Mouse (Mus musculus): ENCODE measurements around the gene Mief2. TPM values are rescaled to one million over a fixed set of nuclear protein-coding genes. Genes with fewer than 3 reads are reported as not detected.
A peak's percentile ranks its signal among the peaks of the same experiment; 100 is the strongest.

Gene Mief2
- total RNA-seq, 4 experiments from 2014 or later = 18.3 to 24.8 (median 19.8) TPM

DNA sequence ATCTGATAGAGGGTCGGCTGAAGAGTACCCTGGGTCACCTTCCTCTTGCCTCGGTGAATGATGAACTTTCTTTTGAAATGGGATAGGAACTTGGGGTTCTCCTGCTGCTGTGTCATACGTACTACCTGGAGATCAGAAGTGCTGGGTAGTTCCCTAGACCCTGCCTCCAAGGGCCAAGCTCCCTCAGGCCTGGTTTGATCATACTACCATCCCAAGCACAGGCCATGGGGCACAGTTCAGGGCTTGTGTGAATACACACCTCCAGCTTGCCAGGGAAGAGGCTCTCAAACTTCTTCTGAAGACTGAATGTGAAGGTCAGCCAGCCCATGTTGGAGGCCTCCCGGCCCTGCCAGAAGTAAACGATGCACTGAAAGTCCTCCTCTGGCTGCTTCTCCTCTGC is 12.4 kb upstream of the Mief2 start:
- DNase-seq (ENCODE audit: low spot score in 2 of 2) = no peak

DNA sequence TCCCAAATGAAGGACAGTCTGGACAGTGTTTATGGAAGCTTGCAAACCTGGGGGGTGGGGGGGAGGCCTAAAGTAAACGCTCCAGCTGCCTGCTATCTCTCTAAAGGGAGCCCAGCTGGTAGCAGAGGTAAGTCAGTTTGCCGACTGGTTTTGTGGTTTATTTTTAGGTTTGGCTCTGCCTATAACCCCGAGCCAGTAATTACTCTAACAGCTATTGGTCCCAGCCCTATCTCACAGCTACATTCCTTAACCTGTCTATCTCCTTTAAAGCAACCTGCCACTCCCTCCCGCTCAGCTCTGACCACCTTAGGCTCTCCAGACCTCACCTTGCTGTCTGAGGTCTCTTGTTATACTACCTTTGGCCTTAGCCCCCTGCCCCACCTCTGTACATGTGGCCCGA is 8.9 kb upstream of the Mief2 start:
- DNase-seq (ENCODE audit: low spot score in 2 of 2) = no peak

DNA sequence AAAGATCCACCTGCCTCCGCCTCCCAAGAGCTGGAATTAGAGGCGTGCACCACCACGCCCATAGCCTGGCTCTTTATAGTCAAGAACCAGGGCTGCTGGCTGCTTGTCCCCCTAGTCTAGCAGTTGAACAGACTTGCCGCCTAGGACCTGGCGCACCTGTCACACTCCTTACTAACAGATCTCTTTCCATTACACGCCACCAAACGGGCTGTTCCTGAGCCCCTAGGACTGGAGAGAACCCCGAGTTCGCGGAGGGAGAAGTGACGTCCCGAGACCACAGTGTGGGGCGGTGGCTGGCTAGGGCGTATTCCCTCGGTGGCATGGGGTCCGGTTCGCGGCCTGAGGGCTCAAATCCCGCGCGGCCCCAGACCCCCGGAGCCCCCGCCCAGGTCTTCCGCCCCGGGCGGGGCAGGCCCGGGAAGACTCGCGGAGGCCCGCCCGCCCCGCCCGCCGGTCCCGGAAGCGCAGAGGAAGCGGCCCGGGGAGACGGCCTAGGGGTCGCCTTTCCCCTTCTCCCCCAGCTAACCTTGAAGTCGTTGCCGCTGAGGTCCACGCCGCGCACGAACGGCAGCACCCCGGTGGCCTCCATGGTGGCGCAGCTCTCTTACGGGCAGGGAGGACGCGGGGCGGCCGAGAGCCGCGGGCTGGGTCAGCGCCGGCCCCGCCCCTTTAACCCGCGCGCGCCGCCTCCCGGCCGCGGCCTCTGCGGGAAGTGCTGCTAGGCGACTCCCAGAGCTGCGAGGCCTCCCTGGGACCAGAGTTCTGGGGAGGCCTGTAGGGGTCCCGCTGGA is 1.4 kb upstream of the Mief2 start, which contains the start of gene Flii:
Gene Flii (minus strand): TSS at position 663 of the 791 bp plus-strand sequence.
- DNase-seq (ENCODE audit: low spot score in 2 of 2) = peak in 1 of 2 experiments; percentile 60

DNA sequence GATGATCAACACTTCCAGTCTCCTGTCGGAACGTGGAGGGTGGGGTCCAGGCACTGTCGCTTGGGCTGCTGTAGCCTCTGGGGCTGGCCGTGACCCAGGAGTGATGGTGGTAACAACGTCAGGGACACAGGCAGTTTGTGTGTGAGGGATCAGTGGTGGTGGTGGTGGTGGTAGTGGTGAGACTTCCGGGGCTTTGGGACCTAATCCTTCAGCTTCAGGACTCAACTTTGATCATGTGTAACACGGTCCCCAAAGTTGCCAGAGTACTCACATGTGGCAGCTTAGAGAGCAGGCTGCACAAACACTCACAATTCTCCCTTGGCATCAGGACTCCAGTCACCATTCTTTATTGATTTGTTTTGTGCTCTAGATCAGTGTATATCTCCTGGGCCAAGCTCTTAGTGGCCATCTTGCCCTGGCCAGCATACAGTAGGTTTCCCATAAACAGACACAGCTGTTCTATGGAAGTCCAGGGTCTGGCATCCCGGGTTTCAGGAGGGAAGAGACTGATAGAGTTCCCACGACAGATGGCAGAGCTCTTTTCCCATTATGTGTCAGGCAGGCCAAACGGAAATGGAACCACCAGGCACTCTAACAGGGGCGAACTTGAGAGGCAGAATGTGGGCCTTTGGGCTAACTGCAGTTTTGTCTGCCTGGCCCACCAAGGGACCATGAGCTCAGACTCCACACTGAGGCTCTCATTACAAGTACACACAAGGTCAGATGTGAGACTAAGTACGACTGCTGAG is 632 bp upstream of the Mief2 start:
- no peak for DNase-seq (ENCODE audit: low spot score in 2 of 2)

DNA sequence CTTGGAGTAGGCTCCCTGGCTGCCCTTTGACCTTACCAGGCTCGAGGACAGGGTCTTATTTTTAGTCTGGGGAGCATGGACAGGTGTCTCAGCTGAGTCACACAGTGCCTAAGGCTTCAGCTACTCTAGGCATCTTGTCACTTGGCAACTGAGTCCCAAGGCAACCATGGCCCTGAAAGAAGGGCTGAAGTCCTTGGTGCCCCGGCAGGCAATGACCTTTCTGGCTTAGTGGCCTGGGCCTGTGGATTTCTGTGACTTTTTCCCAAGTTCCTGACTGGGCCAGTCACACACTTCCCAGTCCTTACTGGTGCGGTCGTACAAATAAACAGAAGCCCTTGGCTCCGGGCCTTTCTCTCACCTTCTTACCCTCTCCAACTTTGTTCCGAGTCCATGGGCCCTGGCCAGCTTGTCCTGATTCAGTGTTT is 1.0 kb downstream of the Mief2 start:
- DNase-seq (ENCODE audit: low spot score in 2 of 2) = no peak

DNA sequence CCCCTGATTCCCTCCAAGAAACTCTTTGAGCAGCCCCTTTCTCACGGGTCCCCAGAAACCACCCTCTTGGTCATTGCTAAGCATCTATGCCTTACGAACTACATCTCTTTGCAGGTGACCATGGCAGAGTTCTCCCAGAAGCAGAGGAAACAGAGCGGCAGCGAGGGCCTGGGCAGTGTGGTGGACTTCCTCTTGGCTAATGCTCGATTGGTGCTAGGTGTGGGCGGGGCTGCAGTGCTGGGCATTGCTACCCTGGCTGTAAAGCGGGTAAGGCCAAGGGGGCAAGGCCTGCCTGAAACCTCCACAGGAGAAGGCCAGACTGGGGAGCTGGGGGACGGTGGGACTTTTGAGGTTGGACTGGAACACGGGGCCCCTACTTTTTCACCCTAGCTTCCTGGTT is 2.0 kb downstream of the Mief2 start:
- no peak for DNase-seq (ENCODE audit: low spot score in 2 of 2)

DNA sequence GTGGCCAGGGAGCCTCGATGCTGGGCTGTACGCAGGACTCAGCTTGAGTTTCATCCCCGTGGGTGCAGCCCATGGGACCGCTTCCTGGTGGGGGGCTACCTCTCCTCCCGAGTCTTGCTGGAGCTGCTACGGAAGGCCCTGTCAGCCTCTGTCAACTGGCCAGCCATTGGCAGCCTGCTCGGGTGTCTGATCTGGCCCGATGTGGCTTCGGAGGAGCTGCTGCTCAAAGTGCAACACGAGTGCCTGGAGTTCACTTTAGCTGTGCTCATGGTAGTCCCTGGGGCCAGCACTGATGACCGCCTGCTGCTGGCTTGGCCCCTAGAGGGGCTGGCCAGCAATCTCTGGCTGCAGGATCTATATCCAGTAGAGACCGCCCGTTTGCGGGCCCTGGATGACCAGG is 3.1 kb downstream of the Mief2 start:
- DNase-seq (ENCODE audit: low spot score in 2 of 2) = no peak

DNA sequence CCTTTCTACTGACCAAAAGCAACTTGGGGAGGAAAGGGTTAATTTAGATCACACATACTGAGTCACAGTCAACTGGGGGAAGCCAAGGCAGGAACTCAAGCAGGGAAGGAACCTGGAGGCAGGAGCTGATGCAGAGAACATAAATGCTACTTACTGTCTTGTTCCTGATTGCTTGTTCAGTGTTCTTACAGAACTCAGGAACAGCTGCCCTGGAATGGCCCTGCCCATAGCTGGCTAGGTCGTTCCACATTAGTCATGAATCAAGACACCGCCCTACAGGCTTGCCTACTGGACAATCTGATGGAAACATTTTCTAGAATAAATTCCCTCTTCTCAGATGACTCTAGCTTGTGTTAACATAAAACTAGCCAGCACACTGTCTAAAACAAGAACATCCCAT is 6.0 kb downstream of the Mief2 start:
- DNase-seq (ENCODE audit: low spot score in 2 of 2) = no peak

DNA sequence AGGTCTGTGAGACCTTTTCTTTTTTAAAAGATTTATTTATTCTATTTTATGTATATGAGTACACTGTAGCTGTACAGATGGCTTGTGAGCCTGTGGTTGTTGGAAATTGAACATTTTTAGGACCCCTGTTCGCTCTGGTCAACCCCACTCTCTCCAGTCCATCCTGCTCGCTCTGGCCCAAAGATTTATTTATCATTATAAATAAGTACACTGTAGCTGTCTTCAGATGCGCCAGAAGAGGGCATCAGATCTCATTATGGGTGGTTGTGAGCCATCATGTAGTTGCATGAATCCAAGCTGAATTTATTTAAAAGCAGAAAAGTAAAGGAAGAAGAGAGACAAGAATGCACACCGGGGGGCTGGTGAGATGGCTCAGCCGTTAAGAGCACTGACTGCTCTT is 7.0 kb downstream of the Mief2 start:
- no peak for DNase-seq (ENCODE audit: low spot score in 2 of 2)

DNA sequence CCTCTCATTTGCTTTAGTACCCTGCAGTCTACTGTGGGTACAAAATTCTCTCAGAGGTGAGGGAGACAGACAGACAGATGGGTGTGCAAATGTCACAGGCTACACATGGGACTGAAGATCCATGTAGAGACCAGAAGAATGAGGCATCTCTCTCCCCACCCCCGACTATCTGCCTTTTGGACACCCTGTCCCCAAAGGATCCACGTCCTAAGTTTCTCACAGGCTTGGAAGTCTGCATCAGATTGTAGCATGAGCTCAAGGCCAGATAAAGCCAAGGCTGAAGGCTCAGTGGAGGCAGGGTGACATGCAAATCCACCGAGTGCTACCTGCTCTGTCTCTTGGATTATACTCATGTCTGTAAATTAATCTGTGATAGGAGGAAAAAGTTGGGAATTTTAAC is 8.3 kb downstream of the Mief2 start:
- no peak for DNase-seq (ENCODE audit: low spot score in 2 of 2)

DNA sequence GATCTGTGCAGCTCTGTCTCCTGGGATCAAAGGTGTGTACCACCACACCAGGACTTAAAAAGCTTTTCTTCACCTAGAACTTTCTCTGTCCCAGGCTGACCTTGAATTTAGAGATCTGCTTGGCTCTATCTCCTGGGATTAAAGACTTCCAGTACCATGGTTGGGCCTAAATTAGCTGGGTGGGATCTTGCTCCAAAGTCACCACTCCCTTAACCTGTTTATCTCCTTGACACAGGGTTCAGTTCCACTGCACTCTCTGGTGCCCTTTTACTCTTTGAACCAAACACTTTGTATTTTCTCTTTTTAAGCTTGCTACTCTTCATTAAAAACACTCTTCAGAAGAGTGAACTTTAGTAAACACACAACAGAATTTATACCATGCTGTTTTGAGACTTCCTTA is 9.3 kb downstream of the Mief2 start:
- DNase-seq (ENCODE audit: low spot score in 2 of 2) = no peak

DNA sequence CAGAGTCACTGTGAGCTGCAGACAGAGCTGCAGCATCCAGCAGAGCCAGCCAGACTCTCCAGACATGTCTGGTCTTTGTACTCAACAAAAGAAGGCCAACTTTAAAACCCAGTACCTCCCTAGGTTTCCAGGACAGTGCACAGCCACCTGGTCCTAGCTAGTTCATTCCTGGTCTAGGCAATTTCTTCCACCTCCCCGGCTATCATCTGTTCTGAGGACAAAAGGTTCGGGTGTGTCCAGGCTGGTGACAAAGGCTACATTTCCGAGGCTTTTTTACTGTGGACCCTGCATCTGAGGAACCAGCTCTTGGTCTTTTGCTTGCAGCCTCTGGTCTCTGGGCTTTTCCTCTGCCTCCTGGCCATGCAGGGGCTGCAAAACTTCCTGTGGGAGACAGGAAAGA is 12.1 kb downstream of the Mief2 start:
- no peak for DNase-seq (ENCODE audit: low spot score in 2 of 2)

DNA sequence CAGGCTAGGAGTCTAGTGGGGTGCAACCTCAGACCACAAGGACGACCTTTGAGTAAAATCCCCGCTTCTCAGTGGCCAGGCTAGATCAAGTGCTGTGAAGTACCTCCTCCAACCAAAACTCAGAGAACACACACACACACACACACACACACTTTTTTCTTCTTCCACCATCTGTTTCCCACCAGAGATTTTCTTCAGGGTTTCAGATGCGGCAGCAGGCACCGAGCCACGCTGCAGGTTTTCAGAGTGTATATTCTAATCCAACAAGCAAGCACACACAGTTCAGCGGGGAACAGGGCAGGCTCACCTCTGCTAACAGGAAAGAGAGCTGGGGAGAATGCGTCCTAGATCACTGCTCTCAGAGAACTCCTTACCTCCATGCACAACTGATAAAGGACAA is 27.4 kb downstream of the Mief2 start:
- DNase-seq (ENCODE audit: low spot score in 2 of 2) = no peak

DNA sequence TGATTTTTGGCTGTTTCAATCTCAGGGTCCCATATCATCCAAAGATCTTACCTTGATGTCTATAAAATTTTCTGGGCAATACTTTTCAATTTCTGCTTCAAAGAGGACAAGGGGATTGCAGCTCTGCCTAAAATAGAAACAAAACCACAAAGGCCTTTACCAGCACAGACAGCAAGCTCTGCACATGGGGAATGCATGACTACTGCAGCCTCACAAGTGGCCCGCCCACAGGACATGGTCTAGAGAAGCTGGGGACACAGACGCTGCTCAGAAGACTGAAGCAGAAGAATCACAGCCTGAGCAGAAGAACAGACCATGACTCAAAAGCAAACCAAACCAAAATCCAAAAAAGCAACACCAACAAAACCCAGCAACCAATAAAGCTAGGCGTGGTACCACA is 33.5 kb downstream of the Mief2 start:
- no peak for DNase-seq (ENCODE audit: low spot score in 2 of 2)

DNA sequence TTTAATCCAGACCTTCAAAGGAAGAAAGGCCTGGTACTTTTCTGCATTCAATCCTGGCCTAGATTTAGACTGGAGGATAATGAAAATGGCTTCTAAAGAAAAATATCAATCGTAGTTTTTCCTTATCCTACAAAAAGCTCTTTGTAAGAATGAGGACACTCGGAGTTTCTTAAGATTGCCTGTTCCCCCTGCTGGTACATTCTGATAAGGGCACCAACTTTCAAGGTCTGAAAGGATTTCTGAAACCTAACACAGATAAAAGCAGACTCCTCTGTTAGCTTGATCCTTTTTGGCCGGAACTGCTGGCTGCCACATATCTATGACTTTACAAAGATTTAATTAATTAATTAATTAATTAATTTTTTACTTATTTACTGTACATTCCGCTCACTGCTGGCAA is 38.8 kb downstream of the Mief2 start:
- no peak for DNase-seq (ENCODE audit: low spot score in 2 of 2)

DNA sequence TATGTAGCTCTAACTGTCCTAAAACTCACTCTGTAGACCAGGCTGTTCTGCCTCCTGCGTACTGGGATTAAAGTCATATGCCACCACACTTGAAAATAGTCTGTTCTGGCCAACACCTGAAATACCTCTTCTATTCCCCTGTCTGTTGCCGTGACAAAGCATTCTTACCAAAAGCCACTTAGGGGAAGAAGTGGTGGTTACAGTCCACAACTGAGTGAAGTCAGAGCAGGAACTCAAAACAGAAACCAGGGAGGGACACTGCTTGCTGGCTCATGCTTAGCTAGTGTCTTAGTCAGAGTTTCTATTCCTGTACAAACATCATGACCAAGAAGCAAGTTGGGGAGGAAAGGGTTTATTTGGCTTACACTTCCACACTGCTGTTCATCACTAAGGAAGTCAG is 41.1 kb downstream of the Mief2 start:
- DNase-seq (ENCODE audit: low spot score in 2 of 2) = no peak

DNA sequence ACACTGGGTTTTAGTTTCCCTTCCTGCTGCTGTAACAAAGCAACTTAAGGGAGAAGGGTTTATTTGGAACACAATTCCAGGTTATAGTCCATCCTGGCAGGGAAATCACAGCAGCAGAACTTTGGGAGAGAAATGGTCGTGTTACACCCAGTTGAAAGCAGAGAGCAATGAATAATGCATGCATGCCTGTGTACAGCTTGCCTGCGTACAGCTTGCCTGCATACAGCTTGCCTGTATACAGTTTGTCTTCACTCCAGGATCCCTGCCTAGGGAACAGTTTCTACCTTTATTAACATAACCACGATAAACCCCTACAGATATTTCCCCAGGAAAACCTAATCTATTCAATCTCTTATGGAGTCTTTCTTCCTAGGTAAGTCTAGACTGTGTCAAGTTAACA is 42.6 kb downstream of the Mief2 start:
- no peak for DNase-seq (ENCODE audit: low spot score in 2 of 2)

DNA sequence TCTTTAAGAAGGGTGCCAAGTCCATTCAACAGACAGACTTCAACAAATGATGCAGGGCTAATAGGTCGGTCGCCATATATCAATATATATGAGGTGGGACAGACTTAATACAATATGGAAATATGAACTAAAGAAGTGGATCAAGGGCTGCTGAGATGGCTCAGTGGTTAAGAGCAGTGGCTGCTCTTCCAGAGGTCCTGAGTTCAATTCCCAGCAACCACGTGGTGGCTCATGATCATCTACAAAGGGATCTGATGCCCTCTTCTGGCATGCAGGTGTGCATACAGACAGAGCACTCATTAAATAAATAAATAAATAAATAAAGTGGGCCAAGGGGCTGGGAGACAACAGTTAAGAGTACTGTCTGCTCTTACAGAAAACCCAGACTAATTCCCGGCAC is 44.0 kb downstream of the Mief2 start:
- no peak for DNase-seq (ENCODE audit: low spot score in 2 of 2)

DNA sequence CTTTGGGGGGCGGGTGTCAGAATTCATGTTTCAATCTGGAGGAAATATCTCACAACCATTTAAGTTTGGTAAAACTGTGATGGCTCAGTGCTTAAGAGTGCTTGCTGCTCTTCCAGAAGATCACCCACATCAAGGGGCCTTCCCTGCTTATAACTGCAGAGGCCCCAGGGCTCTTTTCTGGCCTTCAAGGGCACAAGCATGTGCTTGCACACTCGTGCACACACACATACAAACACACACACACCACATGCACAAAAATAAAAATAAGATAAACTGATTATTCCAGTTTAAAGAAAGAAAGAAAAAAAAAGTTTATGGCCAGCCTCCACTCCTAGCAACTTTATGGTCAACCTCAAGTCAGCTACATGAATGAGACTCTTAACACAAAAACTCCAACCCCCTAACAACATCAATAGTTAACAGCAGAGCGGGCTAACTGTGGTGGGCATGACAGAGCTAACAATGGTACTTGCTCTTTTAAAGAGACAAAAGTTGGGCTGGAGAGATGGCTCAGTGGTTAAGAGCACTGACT is 46.0 kb downstream of the Mief2 start:
- no peak for DNase-seq (ENCODE audit: low spot score in 2 of 2)

DNA sequence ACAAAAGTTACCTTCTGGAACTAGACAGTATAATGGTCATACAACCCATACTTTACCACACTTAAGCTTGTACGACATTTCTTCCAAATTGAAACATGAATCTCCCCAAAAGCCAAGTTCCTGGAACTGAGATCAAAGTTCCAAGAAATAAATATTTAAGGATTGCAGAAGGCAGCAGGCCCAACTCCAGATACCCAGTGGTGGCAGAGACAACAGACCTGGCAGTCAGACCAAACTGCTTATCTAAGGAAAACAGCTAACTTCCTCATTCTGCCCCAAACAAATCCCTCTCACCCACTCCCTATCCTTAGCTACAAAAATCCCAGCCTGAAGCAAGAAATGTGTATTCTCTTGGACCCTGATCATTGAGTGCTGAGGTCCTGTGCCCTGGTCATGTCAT is 46.6 kb downstream of the Mief2 start:
- no peak for DNase-seq (ENCODE audit: low spot score in 2 of 2)

DNA sequence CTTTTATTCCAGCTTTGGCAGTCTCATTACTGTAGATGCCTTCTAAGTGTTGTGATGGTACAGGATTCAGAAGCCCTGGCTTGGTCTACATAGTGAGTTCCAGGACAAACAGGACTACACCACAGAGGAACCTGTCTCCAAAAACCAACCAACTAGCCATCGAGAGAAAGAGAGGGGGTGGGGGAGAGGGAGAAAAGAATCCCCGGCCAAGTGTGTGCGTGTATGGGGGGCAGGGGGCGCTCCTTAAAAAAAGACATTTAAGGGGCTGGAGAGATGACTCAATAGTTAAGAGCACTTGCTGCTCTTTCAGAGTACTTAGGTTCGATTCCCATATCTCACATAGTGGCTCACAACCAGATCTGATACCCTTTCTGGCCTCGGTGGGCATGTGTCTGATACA is 47.4 kb downstream of the Mief2 start:
- DNase-seq (ENCODE audit: low spot score in 2 of 2) = no peak

DNA sequence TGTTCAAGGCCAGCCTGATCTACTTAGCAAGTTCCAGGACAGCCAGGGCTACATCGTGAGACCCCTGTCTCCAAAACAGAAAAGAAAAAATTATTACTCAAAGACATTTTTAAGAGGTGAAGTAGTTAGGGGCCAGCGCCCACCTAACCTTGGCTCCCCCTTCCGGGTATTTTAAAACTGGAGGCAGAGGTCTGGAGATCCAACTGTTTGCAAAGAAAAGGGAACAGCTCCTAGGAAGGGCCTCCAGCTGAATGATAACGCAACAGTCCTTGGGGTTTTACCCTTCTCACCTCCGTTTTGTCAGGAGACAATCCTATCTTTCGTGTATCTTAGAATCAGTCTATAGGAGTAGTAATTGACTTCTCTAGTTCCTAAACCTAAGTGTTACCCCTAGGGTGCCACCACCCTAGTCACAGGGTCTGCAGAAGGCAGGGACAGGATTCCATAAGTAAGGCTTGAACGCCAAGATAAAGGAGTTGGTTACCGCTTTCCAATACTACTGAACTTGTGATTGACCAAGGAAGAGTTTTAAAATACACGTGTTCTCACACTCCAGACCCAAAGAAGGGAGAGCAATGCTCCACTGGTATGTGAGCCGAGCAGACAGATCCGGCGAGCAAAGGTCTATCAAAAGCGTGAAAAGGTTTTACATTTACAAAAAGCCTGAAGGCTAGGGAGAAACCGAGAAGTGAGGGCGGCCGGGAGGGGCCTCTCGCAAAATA is 48.1 kb downstream of the Mief2 start:
- no peak for DNase-seq (ENCODE audit: low spot score in 2 of 2)

Measured in left cerebral cortex, adult 8-10 months (tissue).